In the genomic region with DNA sequence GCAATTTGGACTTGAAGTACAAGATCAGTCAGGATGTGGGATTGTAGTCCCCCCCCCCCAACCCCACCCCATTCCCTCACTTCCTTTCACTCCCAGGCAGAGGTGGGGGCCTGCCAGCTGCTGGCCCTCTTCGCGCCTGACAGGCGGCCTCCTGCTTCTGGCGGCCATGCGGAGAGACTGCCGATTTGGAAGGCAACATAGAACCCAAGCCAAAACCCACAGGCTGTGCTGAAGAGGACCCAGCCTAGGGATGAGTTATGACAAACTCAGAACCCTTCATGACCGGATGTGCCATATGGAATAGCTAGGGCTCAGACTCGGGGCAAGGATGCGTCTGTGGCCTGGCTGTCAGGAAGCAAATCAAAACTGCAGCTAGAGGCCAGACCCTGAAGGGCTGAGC, we compare ENCODE assay signal across 10 mouse cellular contexts.
DNase-seq lines count a peak whose midpoint lies in the region; ATAC-seq and TF ChIP-seq lines count a peak whose summit lies in the region.
"Had no signal": no experiment of that assay in that cellular context is flagged by ENCODE, and none has a peak within 500 bp of the region (broad histone marks: within the 10 kb centered on the region; RNA-seq: fewer than 3 reads in every experiment).

No protein-coding gene starts in this region.

- no peaks in the 10 kb centered on the region for H3K36me3 ChIP-seq in forebrain, postnatal 0 days (ENCODE audit: insufficient read depth)
- H3K36me3 ChIP-seq in forebrain, embryonic 11.5 days (ENCODE audit: control insufficient read depth, insufficient read depth, low read length) = no peaks in the 10 kb centered on the region
- H3K36me3 ChIP-seq in limb, embryonic 15.5 days = no peaks in the 10 kb centered on the region
- H3K36me3 ChIP-seq in midbrain, embryonic 16.5 days (ENCODE audit: control insufficient read depth, insufficient read depth, low read length) = no peaks in the 10 kb centered on the region
- H3K36me3 ChIP-seq: liver, embryonic 15.5 days; neural tube, embryonic 12.5 days had no signal

- ATAC-seq in forebrain, postnatal 0 days = peak; percentile 78
- no peak for ATAC-seq in forebrain, embryonic 11.5 days (replicated peaks; ENCODE audit: low FRiP score)
- ATAC-seq in limb, embryonic 15.5 days (ENCODE audit: insufficient number of reproducible peaks, low FRiP score, low TSS enrichment, low read depth) = no peak
- no peak for ATAC-seq in activated CD4-positive, CD25-positive, alpha-beta regulatory T cell, adult 4 months
- no peak for ATAC-seq in midbrain, embryonic 16.5 days

- H3K27me3 ChIP-seq in forebrain, postnatal 0 days (ENCODE audit: insufficient read depth, low read length) = no peaks in the 10 kb centered on the region
- no peaks in the 10 kb centered on the region for H3K27me3 ChIP-seq in forebrain, embryonic 11.5 days (ENCODE audit: control insufficient read depth, insufficient read depth, low read length)
- no peaks in the 10 kb centered on the region for H3K27me3 ChIP-seq in limb, embryonic 15.5 days
- no peaks in the 10 kb centered on the region for H3K27me3 ChIP-seq in midbrain, embryonic 16.5 days (ENCODE audit: control insufficient read depth, insufficient read depth, low read depth, low read length)
- H3K27me3 ChIP-seq: liver, embryonic 15.5 days; neural tube, embryonic 12.5 days had no signal

- no peak overlapping the region for H3K27ac ChIP-seq in forebrain, postnatal 0 days (ENCODE audit: low read depth, low read length)
- H3K27ac ChIP-seq in forebrain, embryonic 11.5 days (ENCODE audit: low read depth, low read length) = no peak overlapping the region
- H3K27ac ChIP-seq in limb, embryonic 15.5 days = peak overlapping the region; percentile 47
- H3K27ac ChIP-seq in midbrain, embryonic 16.5 days (ENCODE audit: low read length) = no peak overlapping the region
- H3K27ac ChIP-seq: liver, embryonic 15.5 days; neural tube, embryonic 12.5 days had no signal

- no peak for TF ChIP-seq CTCF in forebrain, postnatal 0 days (IDR thresholded peaks at IDR 0.05; ENCODE audit: low read depth)

- H3K4me1 ChIP-seq in forebrain, postnatal 0 days (ENCODE audit: insufficient read depth) = no peaks in the 10 kb centered on the region
- no peaks in the 10 kb centered on the region for H3K4me1 ChIP-seq in forebrain, embryonic 11.5 days (replicated peaks; ENCODE audit: control insufficient read depth, insufficient read depth, low read length)
- H3K4me1 ChIP-seq in limb, embryonic 15.5 days = peaks cover 38% of the 10 kb centered on the region
- peaks cover 3% of the 10 kb centered on the region; the same call in 1 of the 2 replicates for H3K4me1 ChIP-seq in midbrain, embryonic 16.5 days (ENCODE audit: control insufficient read depth, insufficient read depth, low read length)
- H3K4me1 ChIP-seq: liver, embryonic 15.5 days had no signal

- no peak overlapping the region for H3K9ac ChIP-seq in forebrain, postnatal 0 days
- no peak overlapping the region for H3K9ac ChIP-seq in forebrain, embryonic 11.5 days (ENCODE audit: low read length)
- H3K9ac ChIP-seq in limb, embryonic 15.5 days = no peak overlapping the region
- H3K9ac ChIP-seq in midbrain, embryonic 16.5 days (ENCODE audit: low read depth, low read length) = no peak overlapping the region
- H3K9ac ChIP-seq: liver, embryonic 15.5 days; neural tube, embryonic 12.5 days had no signal

- no peak overlapping the region for H3K4me2 ChIP-seq in forebrain, postnatal 0 days (ENCODE audit: low read depth)
- no peak overlapping the region for H3K4me2 ChIP-seq in forebrain, embryonic 11.5 days (ENCODE audit: low read depth, low read length, severe bottlenecking)
- H3K4me2 ChIP-seq in limb, embryonic 15.5 days = no peak overlapping the region
- no peak overlapping the region for H3K4me2 ChIP-seq in midbrain, embryonic 16.5 days (ENCODE audit: low read length)
- H3K4me2 ChIP-seq: liver, embryonic 15.5 days; neural tube, embryonic 12.5 days had no signal

- DNase-seq in forebrain, postnatal 0 days = peak; percentile 51
- DNase-seq in forebrain, embryonic 11.5 days (ENCODE audit: low spot score) = no peak
- DNase-seq in lung, postnatal 10 days = peak; percentile 61
- no peak for DNase-seq in lung, postnatal 36 days
- peak; percentile 53 for DNase-seq in heart, postnatal 4 days

- no peaks in the 10 kb centered on the region for H3K9me3 ChIP-seq in forebrain, postnatal 0 days (ENCODE audit: low read length)
- H3K9me3 ChIP-seq in forebrain, embryonic 11.5 days (ENCODE audit: control insufficient read depth, low read length) = no peaks in the 10 kb centered on the region
- H3K9me3 ChIP-seq in limb, embryonic 15.5 days = no peaks in the 10 kb centered on the region
- H3K9me3 ChIP-seq in midbrain, embryonic 16.5 days (replicated peaks; ENCODE audit: control insufficient read depth, low read length, poor library complexity, severe bottlenecking) = no peaks in the 10 kb centered on the region
- H3K9me3 ChIP-seq: liver, embryonic 15.5 days; neural tube, embryonic 12.5 days had no signal

- H3K4me3 ChIP-seq in forebrain, postnatal 0 days (ENCODE audit: low read depth, low read length) = no peak overlapping the region
- H3K4me3 ChIP-seq in forebrain, embryonic 11.5 days (ENCODE audit: low read depth, low read length) = no peak overlapping the region
- H3K4me3 ChIP-seq in limb, embryonic 15.5 days = no peak overlapping the region
- H3K4me3 ChIP-seq in midbrain, embryonic 16.5 days (ENCODE audit: low read depth, low read length) = no peak overlapping the region
- H3K4me3 ChIP-seq: liver, embryonic 15.5 days; neural tube, embryonic 12.5 days had no signal

- WGBS in forebrain, postnatal 0 days = 53% methylated on average over 9 of the region's 9 CpGs
- 82% methylated on average over 9 of the region's 9 CpGs for WGBS in forebrain, embryonic 11.5 days
- 51% methylated on average over 9 of the region's 9 CpGs for WGBS in limb, embryonic 15.5 days
- WGBS in midbrain, embryonic 16.5 days = 83% methylated on average over 9 of the region's 9 CpGs

Comparison
In these comparisons a context has a peak if more than half of its experiments do, and no peak if none do; other contexts are left out.
1. DNase-seq: peak in forebrain, postnatal 0 days (single experiment), lung, postnatal 10 days (single experiment) and heart, postnatal 4 days (single experiment); none in forebrain, embryonic 11.5 days (single experiment) and lung, postnatal 36 days (single experiment).